Mouse (Mus musculus) midbrain, embryonic 12.5 days (tissue): ENCODE data around the gene Serping1. TPM values are rescaled to one million over a fixed set of nuclear protein-coding genes. Genes with fewer than 3 reads are reported as not detected.

Experiments used
- ATAC-seq: fragments of 200-750 bp; cut with Nextera tagmentation; 2 replicates; pipeline ENCODE4 v1.8.0; 2017; ENCODE audit warnings: low read depth, moderate TSS enrichment, moderate library complexity; ENCODE audit not compliant: low FRiP score
- H3K27ac ChIP-seq: fragments of 300-500 bp; sonication (generic); replicated peaks from 2 replicates; pipeline ENCODE4 v1.5.1; 2016; ENCODE audit warnings: mild to moderate bottlenecking
- H3K27me3 ChIP-seq: fragments of 300-500 bp; sonication (generic); 2 replicates; pipeline ENCODE4 v1.6.1; 2016; ENCODE audit warnings: mild to moderate bottlenecking
- H3K36me3 ChIP-seq: fragments of 300-500 bp; sonication (generic); 2 replicates; pipeline ENCODE4 v1.6.1; 2016
- H3K4me1 ChIP-seq: fragments of 300-500 bp; sonication (generic); 2 replicates; pipeline ENCODE4 v1.6.1; 2016
- H3K4me2 ChIP-seq: fragments of 300-500 bp; sonication (generic); replicated peaks from 2 replicates; pipeline ENCODE4 v1.6.1; 2016; ENCODE audit warnings: mild to moderate bottlenecking, moderate library complexity
- H3K4me3 ChIP-seq: fragments of 300-500 bp; sonication (generic); 2 replicates; pipeline ENCODE4 v1.5.1; 2016; ENCODE audit warnings: mild to moderate bottlenecking
- H3K9ac ChIP-seq: fragments of 300-500 bp; sonication (generic); replicated peaks from 2 replicates; pipeline ENCODE4 v1.6.1; 2016; ENCODE audit warnings: mild to moderate bottlenecking, moderate library complexity
- H3K9me3 ChIP-seq: fragments of 300-500 bp; sonication (generic); 2 replicates; pipeline ENCODE4 v1.6.1; 2016; ENCODE audit warnings: mild to moderate bottlenecking
- WGBS: fragments of 180-500 bp; shearing (Covaris S2); methylation state at CpG from one replicate; pipeline ENCODE4 v1.1.7; 2016; 5-methylcytosine and 5-hydroxymethylcytosine counted together
- polyA plus RNA-seq: library from polyadenylated mRNA; unstranded; fragments of >200 nt; fragmentation: Nextera tagmentation; extraction: Ambion mirVana; gene quantifications from 2 replicates; pipeline ENCODE4 v1.2.1, GENCODE M21; 2016

Gene Serping1
- polyA plus RNA-seq, 1 experiment from 2014 or later = 46.2 TPM

GRCm38 (mm10) chr2:84800304-84800703 is 25.1 kb upstream of the Serping1 start:
- Histone ChIP-seq H3K9ac (no peak overlapping the region), H3K27ac (no peak overlapping the region), H3K4me3 (no peak overlapping the region), H3K27me3 (no peaks in the 10 kb centered on the region), H3K4me1 (no peaks in the 10 kb centered on the region), H3K9me3 (no peaks in the 10 kb centered on the region), H3K36me3 (no peaks in the 10 kb centered on the region), H3K4me2 (no peak overlapping the region)
- WGBS = 84% methylated on average over 4 of the region's 4 CpGs
- no peak for ATAC-seq

- peak overlapping the region; percentile 61 for H3K4me3 ChIP-seq
- peak; percentile 58 for ATAC-seq
- H3K36me3 ChIP-seq = no peaks in the 10 kb centered on the region
- H3K4me2 ChIP-seq = peak overlapping the region; percentile 98
- 2% methylated on average over 16 of the region's 16 CpGs for WGBS
- no peaks in the 10 kb centered on the region for H3K4me1 ChIP-seq
- peaks cover 10% of the 10 kb centered on the region for H3K9me3 ChIP-seq
- H3K9ac ChIP-seq = peak overlapping the region; percentile 61
- H3K27ac ChIP-seq = peak overlapping the region; percentile 39; the same call in 1 of the 2 replicates
- H3K27me3 ChIP-seq = no peaks in the 10 kb centered on the region
Measured at GRCm38 (mm10) chr2:84799041-84799561, 23.9 kb upstream of the Serping1 start.

- Histone ChIP-seq H3K27ac (peak within 1 kb of the TSS; percentile 39; the same call in 1 of the 2 replicates), H3K9me3 (peaks cover 10% of the 10 kb centered on the region), H3K4me3 (peak within 1 kb of the TSS; percentile 61), H3K4me2 (peak within 1 kb of the TSS; percentile 98), H3K27me3 (no peaks in the 10 kb centered on the region), H3K4me1 (no peaks in the 10 kb centered on the region), H3K36me3 (no peaks in the 10 kb centered on the region), H3K9ac (peak within 1 kb of the TSS; percentile 61)
- under 1% methylated on average over 21 of the region's 21 CpGs for WGBS
- peak; percentile 75 for ATAC-seq
Measured at GRCm38 (mm10) chr2:84798493-84798921, 23.3 kb upstream of the Serping1 start, which contains the start of gene Ube2l6. TSS of gene Ube2l6 (plus strand) at chr2:84798828.

- Histone ChIP-seq H3K4me1 (no peaks in the 10 kb centered on the region), H3K27ac (peak overlapping the region; percentile 39; the same call in 1 of the 2 replicates), H3K4me2 (peak overlapping the region; percentile 98), H3K27me3 (no peaks in the 10 kb centered on the region), H3K9me3 (peaks cover 10% of the 10 kb centered on the region), H3K9ac (peak overlapping the region; percentile 61; the same call in 1 of the 2 replicates), H3K36me3 (no peaks in the 10 kb centered on the region), H3K4me3 (peak overlapping the region; percentile 61)
- WGBS = 10% methylated on average over 13 of the region's 13 CpGs
- ATAC-seq = peak; percentile 78
Measured at GRCm38 (mm10) chr2:84797833-84798492, 22.7 kb upstream of the Serping1 start.

GRCm38 (mm10) chr2:84793871-84794270 is 18.6 kb upstream of the Serping1 start:
- H3K27me3 ChIP-seq = no peaks in the 10 kb centered on the region
- H3K9ac ChIP-seq = no peak overlapping the region
- 86% methylated on average over 3 of the region's 3 CpGs for WGBS
- H3K9me3 ChIP-seq = peaks cover 10% of the 10 kb centered on the region
- H3K27ac ChIP-seq = no peak overlapping the region
- no peak for ATAC-seq
- H3K36me3 ChIP-seq = no peaks in the 10 kb centered on the region
- H3K4me3 ChIP-seq = no peak overlapping the region
- no peaks in the 10 kb centered on the region for H3K4me1 ChIP-seq
- H3K4me2 ChIP-seq = no peak overlapping the region

GRCm38 (mm10) chr2:84793154-84793553 is 17.9 kb upstream of the Serping1 start:
- 91% methylated on average over 3 of the region's 3 CpGs for WGBS
- H3K4me2 ChIP-seq = no peak overlapping the region
- ATAC-seq = no peak

GRCm38 (mm10) chr2:84792516-84792915 is 17.3 kb upstream of the Serping1 start:
- H3K36me3 ChIP-seq = no peaks in the 10 kb centered on the region
- H3K4me2 ChIP-seq = no peak overlapping the region
- no peaks in the 10 kb centered on the region for H3K4me1 ChIP-seq
- H3K27me3 ChIP-seq = no peaks in the 10 kb centered on the region
- H3K9me3 ChIP-seq = peaks cover 10% of the 10 kb centered on the region
- 93% methylated on average over 3 of the region's 3 CpGs for WGBS
- H3K4me3 ChIP-seq = no peak overlapping the region
- no peak for ATAC-seq
- no peak overlapping the region for H3K9ac ChIP-seq
- H3K27ac ChIP-seq = no peak overlapping the region

More at GRCm38 (mm10) chr2:84793154-84793553, 17.9 kb upstream of the Serping1 start:
- no peaks in the 10 kb centered on the region for H3K27me3 ChIP-seq
- H3K27ac ChIP-seq = no peak overlapping the region
- H3K4me1 ChIP-seq = no peaks in the 10 kb centered on the region
- peaks cover 10% of the 10 kb centered on the region for H3K9me3 ChIP-seq
- H3K4me3 ChIP-seq = no peak overlapping the region
- no peaks in the 10 kb centered on the region for H3K36me3 ChIP-seq
- no peak overlapping the region for H3K9ac ChIP-seq

GRCm38 (mm10) chr2:84790418-84790817 is 15.2 kb upstream of the Serping1 start:
- WGBS = 58% methylated on average over 9 of the region's 9 CpGs
- H3K36me3 ChIP-seq = no peaks in the 10 kb centered on the region
- H3K27me3 ChIP-seq = no peaks in the 10 kb centered on the region
- ATAC-seq = no peak
- no peak overlapping the region for H3K27ac ChIP-seq
- peaks cover 10% of the 10 kb centered on the region for H3K9me3 ChIP-seq
- H3K4me1 ChIP-seq = no peaks in the 10 kb centered on the region
- H3K4me3 ChIP-seq = no peak overlapping the region
- H3K9ac ChIP-seq = no peak overlapping the region
- no peak overlapping the region for H3K4me2 ChIP-seq

- no peaks in the 10 kb centered on the region for H3K4me1 ChIP-seq
- H3K4me3 ChIP-seq = no peak overlapping the region
- H3K9ac ChIP-seq = no peak overlapping the region
- no peak for ATAC-seq
- no peaks in the 10 kb centered on the region for H3K9me3 ChIP-seq
- 81% methylated on average over 3 of the region's 3 CpGs for WGBS
- no peaks in the 10 kb centered on the region for H3K36me3 ChIP-seq
- H3K27me3 ChIP-seq = no peaks in the 10 kb centered on the region
- H3K27ac ChIP-seq = no peak overlapping the region
- H3K4me2 ChIP-seq = no peak overlapping the region
Measured at GRCm38 (mm10) chr2:84788316-84788715, 13.1 kb upstream of the Serping1 start.

GRCm38 (mm10) chr2:84783840-84784566 is 8.8 kb upstream of the Serping1 start:
- no peaks in the 10 kb centered on the region for H3K4me1 ChIP-seq
- H3K4me2 ChIP-seq = no peak overlapping the region
- H3K36me3 ChIP-seq = no peaks in the 10 kb centered on the region
- no peaks in the 10 kb centered on the region for H3K9me3 ChIP-seq
- no peak overlapping the region for H3K4me3 ChIP-seq
- no peak overlapping the region for H3K27ac ChIP-seq
- H3K27me3 ChIP-seq = no peaks in the 10 kb centered on the region
- 89% methylated on average over 3 of the region's 3 CpGs for WGBS
- no peak overlapping the region for H3K9ac ChIP-seq
- ATAC-seq = no peak

- ATAC-seq = no peak
- H3K9me3 ChIP-seq = no peaks in the 10 kb centered on the region
- no peaks in the 10 kb centered on the region for H3K27me3 ChIP-seq
- 94% methylated on average over 1 of the region's 1 CpGs for WGBS
- H3K27ac ChIP-seq = no peak overlapping the region
- no peak overlapping the region for H3K4me2 ChIP-seq
- H3K36me3 ChIP-seq = no peaks in the 10 kb centered on the region
- H3K9ac ChIP-seq = no peak overlapping the region
- no peaks in the 10 kb centered on the region for H3K4me1 ChIP-seq
- H3K4me3 ChIP-seq = no peak overlapping the region
Measured at GRCm38 (mm10) chr2:84783315-84783714, 8.1 kb upstream of the Serping1 start.

- Histone ChIP-seq H3K4me2 (no peak overlapping the region), H3K4me3 (no peak overlapping the region), H3K9ac (no peak overlapping the region), H3K36me3 (no peaks in the 10 kb centered on the region), H3K27me3 (no peaks in the 10 kb centered on the region), H3K9me3 (no peaks in the 10 kb centered on the region), H3K4me1 (peaks cover 12% of the 10 kb centered on the region), H3K27ac (no peak overlapping the region)
- ATAC-seq = no peak
- WGBS = 62% methylated on average over 6 of the region's 6 CpGs
Measured at GRCm38 (mm10) chr2:84779210-84779609, 4.0 kb upstream of the Serping1 start.
